Mouse (Mus musculus): Measurements from ENCODE around the gene Endou.

DNA sequence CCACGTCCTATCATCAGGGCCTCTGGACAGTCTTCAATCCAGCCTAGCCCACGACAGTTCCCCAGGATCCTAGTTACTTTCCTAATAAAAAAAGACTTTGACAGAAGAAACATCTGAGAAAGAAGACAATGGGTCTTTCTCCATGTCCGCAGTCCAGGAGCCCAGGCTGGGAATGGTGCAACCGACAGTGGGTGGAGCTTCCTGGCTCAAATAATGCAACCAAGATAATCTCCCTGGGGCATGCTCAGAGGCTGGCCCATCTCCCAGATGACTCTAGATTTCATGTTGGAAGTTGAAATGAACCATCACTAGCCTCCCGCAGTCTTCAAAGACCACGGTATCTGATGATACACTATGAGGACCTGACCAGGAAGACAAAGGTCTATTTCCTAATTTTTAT, 60.6 kb downstream of the Endou start:
- TF ChIP-seq GATA1 (IDR thresholded peaks at IDR 0.05; ENCODE audit: low read length) (no peak), TAL1 (IDR thresholded peaks at IDR 0.05; ENCODE audit: low read length) (no peak)
